Mouse (Mus musculus): Measurements from ENCODE around the gene Wnt10a. TPM values are rescaled to one million over a fixed set of nuclear protein-coding genes. Genes with fewer than 3 reads are reported as not detected.

The Wnt10a gene
- polyA plus RNA-seq, 1 experiment from 2014 or later, result 0.18 TPM

DNA sequence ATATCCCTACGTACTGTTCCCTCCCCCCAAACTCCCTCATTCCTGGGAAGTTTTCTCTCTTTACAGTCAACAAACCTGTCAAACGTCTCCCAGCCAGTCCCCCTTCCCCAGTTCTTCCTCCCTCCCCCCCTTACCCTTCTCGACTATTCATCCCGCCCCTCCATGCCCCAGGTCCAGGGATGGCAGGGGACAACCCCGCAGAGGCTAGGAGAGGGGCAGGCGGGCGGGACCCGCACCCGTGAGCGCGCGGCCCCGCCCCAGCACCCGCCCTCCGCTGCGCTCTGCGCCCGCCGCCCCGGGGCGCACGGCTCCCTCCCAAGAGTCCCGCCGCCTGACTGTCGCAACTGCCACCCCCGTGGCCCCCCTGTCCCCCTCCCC lies 19.9 kb upstream of the Wnt10a start:
- Histone ChIP-seq H3K4me3 (ENCODE audit: low read depth, low read length) (peak overlapping the region; percentile 24), H3K9me3 (ENCODE audit: low read length) (no peaks in the 10 kb centered on the region), H3K36me3 (replicated peaks; ENCODE audit: insufficient read depth, low read length) (no peaks in the 10 kb centered on the region), H3K27ac (ENCODE audit: low read depth) (no peak overlapping the region), H3K4me2 (ENCODE audit: low read depth, low read length) (peak overlapping the region; percentile 61), H3K27me3 (ENCODE audit: insufficient read depth, low read length) (peaks cover 78% of the 10 kb centered on the region), H3K9ac (replicated peaks) (no peak overlapping the region), H3K4me1 (ENCODE audit: insufficient read depth) (peaks cover 5% of the 10 kb centered on the region; the same call in 1 of the 2 replicates)
- 1% methylated on average over 25 of the region's 26 CpGs for WGBS (ENCODE audit: insufficient replicate concordance)
- ATAC-seq (no peak), DNase-seq (no peak)
- no peak for TF ChIP-seq EP300 (IDR thresholded peaks at IDR 0.05; ENCODE audit: low read depth)
- no peak for TF ChIP-seq CTCF (IDR thresholded peaks at IDR 0.05; ENCODE audit: low read depth)

- ATAC-seq (no peak), DNase-seq (no peak)
- H3K9me3 ChIP-seq (ENCODE audit: low read length), result no peaks in the 10 kb centered on the region
- TF ChIP-seq CTCF (IDR thresholded peaks at IDR 0.05; ENCODE audit: low read depth) (no peak), EP300 (IDR thresholded peaks at IDR 0.05; ENCODE audit: low read depth) (no peak)
- H3K4me2 ChIP-seq (ENCODE audit: low read depth, low read length), result peak within 1 kb of the TSS; percentile 61
- 3% methylated on average over 4 of the region's 8 CpGs for WGBS (ENCODE audit: insufficient replicate concordance)
- no peak within 1 kb of the TSS for H3K27ac ChIP-seq (ENCODE audit: low read depth)
- no peaks in the 10 kb centered on the region for H3K36me3 ChIP-seq (replicated peaks; ENCODE audit: insufficient read depth, low read length)
- H3K27me3 ChIP-seq (ENCODE audit: insufficient read depth, low read length), result peaks cover 80% of the 10 kb centered on the region
- no peak within 1 kb of the TSS for H3K9ac ChIP-seq (replicated peaks)
- peak within 1 kb of the TSS; percentile 24 for H3K4me3 ChIP-seq (ENCODE audit: low read depth, low read length)
- H3K4me1 ChIP-seq (ENCODE audit: insufficient read depth), result peaks cover 5% of the 10 kb centered on the region; the same call in 1 of the 2 replicates
Measured at GRCm38 (mm10) chr1:74771845-74771930, 19.6 kb upstream of the Wnt10a start, which contains the start of gene Wnt6. Wnt6 (plus strand) TSS chr1:74771892.

DNA sequence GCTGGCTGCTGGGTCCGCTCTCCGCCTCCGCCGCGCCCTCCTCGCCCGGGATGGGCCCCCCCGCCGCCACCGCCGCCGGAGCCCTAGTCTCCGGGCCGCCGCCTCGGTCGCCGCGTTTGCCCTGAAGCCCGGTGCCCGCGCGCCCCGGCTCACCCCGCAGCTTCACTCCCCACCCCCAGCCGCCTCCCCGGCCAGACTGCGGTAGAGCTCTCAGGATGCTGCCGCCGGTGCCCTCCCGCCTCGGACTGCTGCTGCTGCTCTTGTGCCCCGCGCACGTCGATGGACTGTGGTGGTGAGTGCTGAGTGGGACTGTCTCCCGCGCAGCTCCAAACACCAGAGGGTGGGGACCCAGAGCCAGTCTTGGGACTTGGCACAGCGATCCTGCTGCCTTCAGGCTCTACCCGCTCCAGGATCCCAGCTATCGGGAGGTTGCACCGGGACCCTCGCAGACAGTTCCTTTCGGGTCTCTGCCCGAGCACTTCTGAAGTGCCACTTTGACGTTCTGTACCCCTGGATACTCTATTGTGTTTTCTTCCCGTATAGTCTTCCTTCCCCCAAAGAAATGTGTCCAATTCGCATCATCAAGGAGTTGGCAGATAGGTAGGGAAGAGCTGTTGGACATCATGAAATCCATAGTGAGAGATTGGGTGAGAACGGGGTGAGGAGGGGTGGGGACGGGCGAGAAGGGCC lies 19.2 kb upstream of the Wnt10a start:
- H3K27me3 ChIP-seq (ENCODE audit: insufficient read depth, low read length), result peaks cover 80% of the 10 kb centered on the region
- no peaks in the 10 kb centered on the region for H3K36me3 ChIP-seq (replicated peaks; ENCODE audit: insufficient read depth, low read length)
- no peak overlapping the region for H3K9ac ChIP-seq (replicated peaks)
- ATAC-seq, result no peak
- H3K4me1 ChIP-seq (ENCODE audit: insufficient read depth), result peaks cover 5% of the 10 kb centered on the region; the same call in 1 of the 2 replicates
- DNase-seq, result no peak
- peak overlapping the region; percentile 24 for H3K4me3 ChIP-seq (ENCODE audit: low read depth, low read length)
- H3K4me2 ChIP-seq (ENCODE audit: low read depth, low read length), result peak overlapping the region; percentile 61
- no peaks in the 10 kb centered on the region for H3K9me3 ChIP-seq (ENCODE audit: low read length)
- 4% methylated on average over 43 of the region's 51 CpGs for WGBS (ENCODE audit: insufficient replicate concordance)
- H3K27ac ChIP-seq (ENCODE audit: low read depth), result no peak overlapping the region
- TF ChIP-seq EP300 (IDR thresholded peaks at IDR 0.05; ENCODE audit: low read depth) (no peak), CTCF (IDR thresholded peaks at IDR 0.05; ENCODE audit: low read depth) (no peak)

GRCm38 (mm10) chr1:74773136-74773535 lies 18.2 kb upstream of the Wnt10a start:
- no peak overlapping the region for H3K27ac ChIP-seq (ENCODE audit: low read depth)
- ATAC-seq (peak; percentile 94), DNase-seq (peak; percentile 77)
- no peak overlapping the region for H3K9ac ChIP-seq (replicated peaks)
- under 1% methylated on average over 15 of the region's 15 CpGs for WGBS (ENCODE audit: insufficient replicate concordance)
- TF ChIP-seq EP300 (IDR thresholded peaks at IDR 0.05; ENCODE audit: low read depth) (no peak), CTCF (IDR thresholded peaks at IDR 0.05; ENCODE audit: low read depth) (no peak)
- H3K4me2 ChIP-seq (ENCODE audit: low read depth, low read length), result peak overlapping the region; percentile 47
- H3K4me3 ChIP-seq (ENCODE audit: low read depth, low read length), result no peak overlapping the region
- no peaks in the 10 kb centered on the region for H3K9me3 ChIP-seq (ENCODE audit: low read length)
- H3K4me1 ChIP-seq (ENCODE audit: insufficient read depth), result peaks cover 5% of the 10 kb centered on the region; the same call in 1 of the 2 replicates
- peaks cover 77% of the 10 kb centered on the region for H3K27me3 ChIP-seq (ENCODE audit: insufficient read depth, low read length)
- no peaks in the 10 kb centered on the region for H3K36me3 ChIP-seq (replicated peaks; ENCODE audit: insufficient read depth, low read length)

- 38% methylated on average over 7 of the region's 7 CpGs for WGBS (ENCODE audit: insufficient replicate concordance)
Measured at GRCm38 (mm10) chr1:74774062-74774461, 17.3 kb upstream of the Wnt10a start.

GRCm38 (mm10) chr1:74775816-74776215 lies 15.5 kb upstream of the Wnt10a start:
- peaks cover 5% of the 10 kb centered on the region; the same call in 1 of the 2 replicates for H3K4me1 ChIP-seq (ENCODE audit: insufficient read depth)
- WGBS (ENCODE audit: insufficient replicate concordance), result 13% methylated on average over 5 of the region's 5 CpGs

More at GRCm38 (mm10) chr1:74774062-74774461, 17.3 kb upstream of the Wnt10a start:
- Histone ChIP-seq H3K27me3 (ENCODE audit: insufficient read depth, low read length) (peaks cover 71% of the 10 kb centered on the region), H3K9ac (replicated peaks) (no peak overlapping the region), H3K36me3 (replicated peaks; ENCODE audit: insufficient read depth, low read length) (no peaks in the 10 kb centered on the region), H3K4me2 (ENCODE audit: low read depth, low read length) (no peak overlapping the region), H3K4me1 (ENCODE audit: insufficient read depth) (peaks cover 5% of the 10 kb centered on the region; the same call in 1 of the 2 replicates), H3K27ac (ENCODE audit: low read depth) (no peak overlapping the region), H3K9me3 (ENCODE audit: low read length) (no peaks in the 10 kb centered on the region), H3K4me3 (ENCODE audit: low read depth, low read length) (no peak overlapping the region)
- TF ChIP-seq CTCF (IDR thresholded peaks at IDR 0.05; ENCODE audit: low read depth) (no peak), EP300 (IDR thresholded peaks at IDR 0.05; ENCODE audit: low read depth) (no peak)
- ATAC-seq (no peak), DNase-seq (no peak)

More at GRCm38 (mm10) chr1:74775816-74776215, 15.5 kb upstream of the Wnt10a start:
- no peak overlapping the region for H3K9ac ChIP-seq (replicated peaks)
- DNase-seq (no peak), ATAC-seq (no peak)
- H3K27ac ChIP-seq (ENCODE audit: low read depth), result no peak overlapping the region
- H3K4me2 ChIP-seq (ENCODE audit: low read depth, low read length), result no peak overlapping the region
- peaks cover 60% of the 10 kb centered on the region for H3K27me3 ChIP-seq (ENCODE audit: insufficient read depth, low read length)
- H3K36me3 ChIP-seq (replicated peaks; ENCODE audit: insufficient read depth, low read length), result no peaks in the 10 kb centered on the region
- no peak for TF ChIP-seq EP300 (IDR thresholded peaks at IDR 0.05; ENCODE audit: low read depth)
- peak; percentile 30 for TF ChIP-seq CTCF (IDR thresholded peaks at IDR 0.05; ENCODE audit: low read depth)
- H3K9me3 ChIP-seq (ENCODE audit: low read length), result no peaks in the 10 kb centered on the region
- no peak overlapping the region for H3K4me3 ChIP-seq (ENCODE audit: low read depth, low read length)

Measured in liver, postnatal 0 days (tissue).